Mouse (Mus musculus) forebrain, embryonic 13.5 days (tissue): ENCODE measurements at regions not wholly inside any gene's neighbourhood (a gene's known extent, or its start where the extent isn't known, plus 50 kb on each side); places are given as distances from the start of the nearest gene placed in this dataset.

Experiments used
- ATAC-seq: fragments of 200-750 bp; cut with Nextera tagmentation; 2 replicates; pipeline ENCODE4 v1.8.0; 2017
- H3K27ac ChIP-seq: fragments of 300-500 bp; sonication (generic); 2 replicates; pipeline ENCODE4 v1.5.1; 2015; ENCODE audit warnings: inconsistent platforms, mild to moderate bottlenecking, moderate library complexity
- H3K27me3 ChIP-seq: fragments of 300-500 bp; sonication (generic); 2 replicates; pipeline ENCODE4 v1.6.1; 2015; ENCODE audit warnings: mild to moderate bottlenecking, inconsistent platforms
- H3K36me3 ChIP-seq: fragments of 300-500 bp; sonication (generic); 2 replicates; pipeline ENCODE4 v1.6.1; 2015; ENCODE audit warnings: mild to moderate bottlenecking, inconsistent platforms; ENCODE audit not compliant: poor library complexity, severe bottlenecking
- H3K4me1 ChIP-seq: fragments of 300-500 bp; sonication (generic); 2 replicates; pipeline ENCODE4 v1.6.1; 2015; ENCODE audit warnings: inconsistent platforms
- H3K4me2 ChIP-seq: fragments of 300-500 bp; sonication (generic); 2 replicates; pipeline ENCODE4 v1.6.1; 2015; ENCODE audit warnings: inconsistent platforms, mild to moderate bottlenecking, moderate library complexity
- H3K4me3 ChIP-seq: fragments of 300-500 bp; sonication (generic); 2 replicates; pipeline ENCODE4 v1.5.1; 2015; ENCODE audit warnings: mild to moderate bottlenecking, inconsistent platforms
- H3K9ac ChIP-seq: fragments of 300-500 bp; sonication (generic); 2 replicates; pipeline ENCODE4 v1.6.1; 2015; ENCODE audit warnings: mild to moderate bottlenecking, inconsistent platforms
- H3K9me3 ChIP-seq: fragments of 300-500 bp; sonication (generic); replicated peaks from 2 replicates; pipeline ENCODE4 v1.6.1; 2016; ENCODE audit warnings: inconsistent platforms
- WGBS: fragments of 180-500 bp; shearing (Covaris S2); methylation state at CpG from one replicate; pipeline ENCODE4 v1.1.7; 2015; 5-methylcytosine and 5-hydroxymethylcytosine counted together

- 14% methylated on average over 10 of the region's 10 CpGs for WGBS
- H3K4me1 ChIP-seq, result peaks cover 28% of the 10 kb centered on the region
- no peaks in the 10 kb centered on the region for H3K36me3 ChIP-seq
- peak; percentile 88 for ATAC-seq
- no peak overlapping the region for H3K4me2 ChIP-seq
- H3K27me3 ChIP-seq, result no peaks in the 10 kb centered on the region
- peak overlapping the region; percentile 67 for H3K27ac ChIP-seq
- H3K9ac ChIP-seq, result no peak overlapping the region
- H3K9me3 ChIP-seq, result 0 out of 2 replicates have a peak, but pooled peaks cover 3% of the 10 kb centered on the region
- no peak overlapping the region for H3K4me3 ChIP-seq
Observed at GRCm38 (mm10) chr1:75786173-75786820, 240.2 kb downstream of the Slc4a3 start.

GRCm38 (mm10) chr1:75791509-75791908, 245.4 kb downstream of the Slc4a3 start:
- no peak overlapping the region for H3K27ac ChIP-seq
- H3K36me3 ChIP-seq, result no peaks in the 10 kb centered on the region
- H3K4me1 ChIP-seq, result peaks cover 14% of the 10 kb centered on the region
- H3K4me2 ChIP-seq, result no peak overlapping the region
- peaks cover 3% of the 10 kb centered on the region; the same call in 1 of the 2 replicates for H3K9me3 ChIP-seq
- no peak overlapping the region for H3K4me3 ChIP-seq
- H3K27me3 ChIP-seq, result no peaks in the 10 kb centered on the region
- no peak for ATAC-seq
- no peak overlapping the region for H3K9ac ChIP-seq
- WGBS, result 95% methylated on average over 1 of the region's 1 CpGs

- peak; percentile 68 for ATAC-seq
- Histone ChIP-seq H3K4me2 (no peak overlapping the region; the same call in 1 of the 2 replicates), H3K27ac (0 out of 2 replicates have a peak overlapping the region, but pooled peaks have one; percentile 22), H3K27me3 (no peaks in the 10 kb centered on the region), H3K9me3 (no peaks in the 10 kb centered on the region; the same call in 1 of the 2 replicates), H3K4me3 (no peak overlapping the region), H3K9ac (no peak overlapping the region), H3K4me1 (peaks cover 22% of the 10 kb centered on the region), H3K36me3 (no peaks in the 10 kb centered on the region)
- 12% methylated on average over 6 of the region's 6 CpGs for WGBS
Observed at GRCm38 (mm10) chr1:75797793-75798192, 251.7 kb downstream of the Slc4a3 start.

GRCm38 (mm10) chr1:75798375-75799099, 252.5 kb downstream of the Slc4a3 start:
- H3K27me3 ChIP-seq, result no peaks in the 10 kb centered on the region
- ATAC-seq, result peak; percentile 33; the same call in 1 of the 2 replicates
- peaks cover 27% of the 10 kb centered on the region for H3K4me1 ChIP-seq
- H3K9me3 ChIP-seq, result no peaks in the 10 kb centered on the region
- peak overlapping the region; percentile 22; the same call in 1 of the 2 replicates for H3K27ac ChIP-seq
- no peak overlapping the region for H3K9ac ChIP-seq
- no peak overlapping the region for H3K4me2 ChIP-seq
- no peak overlapping the region for H3K4me3 ChIP-seq
- no peaks in the 10 kb centered on the region for H3K36me3 ChIP-seq
- 57% methylated on average over 6 of the region's 6 CpGs for WGBS

- peak; percentile 57; the same call in 1 of the 2 replicates for ATAC-seq
Observed at GRCm38 (mm10) chr1:75804473-75804872, 258.4 kb downstream of the Slc4a3 start.

GRCm38 (mm10) chr1:75812471-75812870, 266.4 kb downstream of the Slc4a3 start:
- H3K4me2 ChIP-seq, result no peak overlapping the region
- H3K4me3 ChIP-seq, result no peak overlapping the region
- no peaks in the 10 kb centered on the region for H3K36me3 ChIP-seq
- H3K27ac ChIP-seq, result no peak overlapping the region
- ATAC-seq, result peak; percentile 81
- no peak overlapping the region for H3K9ac ChIP-seq
- peaks cover 8% of the 10 kb centered on the region for H3K4me1 ChIP-seq
- H3K27me3 ChIP-seq, result no peaks in the 10 kb centered on the region
- H3K9me3 ChIP-seq, result no peaks in the 10 kb centered on the region
- 42% methylated on average over 3 of the region's 3 CpGs for WGBS

More at GRCm38 (mm10) chr1:75804473-75804872, 258.4 kb downstream of the Slc4a3 start:
- Histone ChIP-seq H3K4me2 (no peak overlapping the region), H3K27me3 (no peaks in the 10 kb centered on the region), H3K36me3 (no peaks in the 10 kb centered on the region), H3K9me3 (no peaks in the 10 kb centered on the region), H3K9ac (no peak overlapping the region), H3K27ac (no peak overlapping the region), H3K4me3 (no peak overlapping the region), H3K4me1 (peaks cover 23% of the 10 kb centered on the region)
- 4% methylated on average over 2 of the region's 2 CpGs for WGBS

- H3K36me3 ChIP-seq, result no peaks in the 10 kb centered on the region
- WGBS, result 60% methylated on average over 5 of the region's 5 CpGs
- no peak overlapping the region for H3K27ac ChIP-seq
- H3K27me3 ChIP-seq, result no peaks in the 10 kb centered on the region
- no peaks in the 10 kb centered on the region for H3K9me3 ChIP-seq
- H3K4me3 ChIP-seq, result no peak overlapping the region
- no peak overlapping the region for H3K9ac ChIP-seq
- no peak overlapping the region for H3K4me2 ChIP-seq
- H3K4me1 ChIP-seq, result peaks cover 3% of the 10 kb centered on the region; the same call in 1 of the 2 replicates
- ATAC-seq, result no peak
Observed at GRCm38 (mm10) chr1:75826202-75826601, 280.1 kb downstream of the Slc4a3 start.

- H3K4me2 ChIP-seq, result no peak overlapping the region
- H3K4me1 ChIP-seq, result peaks cover 8% of the 10 kb centered on the region; the same call in 1 of the 2 replicates
- H3K4me3 ChIP-seq, result no peak overlapping the region
- no peaks in the 10 kb centered on the region for H3K27me3 ChIP-seq
- H3K27ac ChIP-seq, result no peak overlapping the region
- no peak for ATAC-seq
- 53% methylated on average over 12 of the region's 12 CpGs for WGBS
- no peaks in the 10 kb centered on the region for H3K9me3 ChIP-seq
- no peak overlapping the region for H3K9ac ChIP-seq
- H3K36me3 ChIP-seq, result no peaks in the 10 kb centered on the region
Observed at GRCm38 (mm10) chr1:75833071-75833830, 287.2 kb downstream of the Slc4a3 start.

- Histone ChIP-seq H3K4me2 (no peak overlapping the region), H3K27ac (no peak overlapping the region), H3K4me1 (peaks cover 8% of the 10 kb centered on the region; the same call in 1 of the 2 replicates), H3K9ac (no peak overlapping the region), H3K9me3 (no peaks in the 10 kb centered on the region), H3K4me3 (no peak overlapping the region), H3K27me3 (no peaks in the 10 kb centered on the region), H3K36me3 (no peaks in the 10 kb centered on the region)
- no peak for ATAC-seq
- 89% methylated on average over 3 of the region's 3 CpGs for WGBS
Observed at GRCm38 (mm10) chr1:75834361-75834760, 288.3 kb downstream of the Slc4a3 start.

GRCm38 (mm10) chr1:75839551-75840223, 293.6 kb downstream of the Slc4a3 start:
- H3K36me3 ChIP-seq, result no peaks in the 10 kb centered on the region
- H3K4me2 ChIP-seq, result no peak overlapping the region
- no peak overlapping the region for H3K27ac ChIP-seq
- H3K4me3 ChIP-seq, result no peak overlapping the region
- no peaks in the 10 kb centered on the region for H3K9me3 ChIP-seq
- 87% methylated on average over 11 of the region's 11 CpGs for WGBS
- H3K4me1 ChIP-seq, result peaks cover 18% of the 10 kb centered on the region
- H3K27me3 ChIP-seq, result no peaks in the 10 kb centered on the region
- H3K9ac ChIP-seq, result no peak overlapping the region
- ATAC-seq, result no peak

- Histone ChIP-seq H3K4me3 (no peak overlapping the region), H3K27ac (no peak overlapping the region), H3K4me1 (peaks cover 24% of the 10 kb centered on the region), H3K9me3 (no peaks in the 10 kb centered on the region), H3K9ac (no peak overlapping the region), H3K27me3 (no peaks in the 10 kb centered on the region), H3K36me3 (no peaks in the 10 kb centered on the region), H3K4me2 (no peak overlapping the region)
- ATAC-seq, result no peak
- whole genome bisulfite sequencing, result 33% methylated on average over 4 of the region's 4 CpGs
Observed at GRCm38 (mm10) chr1:75842396-75842795, 296.3 kb downstream of the Slc4a3 start.
